In genomic region chr4:116403884-116404283, GRCm38 (mm10) we compare ENCODE assay signal across 10 mouse cellular contexts.
A peak's percentile ranks its signal among the peaks of the same experiment; 100 is the strongest.
DNase-seq lines count a peak whose midpoint lies in the region; ATAC-seq and TF ChIP-seq lines count a peak whose summit lies in the region.
"Had no signal": no experiment of that assay in that cellular context is flagged by ENCODE, and none has a peak within 500 bp of the region (broad histone marks: within the 10 kb centered on the region; RNA-seq: fewer than 3 reads in every experiment).

No protein-coding gene starts in this region.

- H3K27ac ChIP-seq in kidney, postnatal 0 days: no peak overlapping the region
- H3K27ac ChIP-seq in midbrain, embryonic 15.5 days: no peak overlapping the region

- POLR2A ChIA-PET in Patski (lab: Charles Lee): no interaction called here

- H3K36me3 ChIP-seq in kidney, postnatal 0 days (ENCODE audit: insufficient read depth, low read length): no peaks in the 10 kb centered on the region
- H3K36me3 ChIP-seq in midbrain, embryonic 15.5 days (replicated peaks): no peaks in the 10 kb centered on the region

- H3K9me3 ChIP-seq in kidney, postnatal 0 days (replicated peaks; ENCODE audit: low read length): no peaks in the 10 kb centered on the region
- no peaks in the 10 kb centered on the region for H3K9me3 ChIP-seq in midbrain, embryonic 15.5 days

- no peak overlapping the region for H3K4me3 ChIP-seq in kidney, postnatal 0 days (replicated peaks; ENCODE audit: low read depth, low read length)
- H3K4me3 ChIP-seq in midbrain, embryonic 15.5 days: peak overlapping the region; percentile 26

- TF ChIP-seq CTCF in kidney, postnatal 0 days (IDR thresholded peaks at IDR 0.05; ENCODE audit: low read depth): peak; percentile 32
- peak; percentile 11 for TF ChIP-seq CTCF in Patski (IDR thresholded peaks at IDR 0.05)

- no peaks in the 10 kb centered on the region for H3K4me1 ChIP-seq in kidney, postnatal 0 days (replicated peaks; ENCODE audit: insufficient read depth, low read length)
- peaks cover 30% of the 10 kb centered on the region for H3K4me1 ChIP-seq in midbrain, embryonic 15.5 days

- no peak for ATAC-seq in kidney, postnatal 0 days (replicated peaks; ENCODE audit: low FRiP score, low read depth)
- ATAC-seq in Patski: no peak
- peak; percentile 65 for ATAC-seq in midbrain, embryonic 15.5 days (replicated peaks)

- no peaks in the 10 kb centered on the region for H3K27me3 ChIP-seq in kidney, postnatal 0 days (ENCODE audit: insufficient read depth, low read length)
- no peaks in the 10 kb centered on the region for H3K27me3 ChIP-seq in Patski
- no peaks in the 10 kb centered on the region for H3K27me3 ChIP-seq in midbrain, embryonic 15.5 days (replicated peaks)

- no peak overlapping the region for H3K9ac ChIP-seq in kidney, postnatal 0 days (ENCODE audit: low read depth, low read length)
- H3K9ac ChIP-seq in midbrain, embryonic 15.5 days: no peak overlapping the region; the same call in 1 of the 2 replicates

- in situ Hi-C loops in Patski (cut with MboI; ENCODE audit: low pct_unique_long_range_greater_than_20kb): no loop called here

- peak; percentile 39 to 42 for DNase-seq in cerebellum, postnatal 14 days
- no peak for DNase-seq in cerebellum, postnatal 4 days (ENCODE audit: low spot score in 2 of 2)
- DNase-seq in kidney, postnatal 0 days (ENCODE audit: low spot score): peak; percentile 19
- DNase-seq in kidney, postnatal 10 days: no peak
- DNase-seq in Patski (ENCODE audit: low read depth, low spot score): no peak
- DNase-seq in kidney, postnatal 14 days: no peak
- DNase-seq in testis, postnatal 14 days (ENCODE audit: low spot score): no peak
- DNase-seq: adrenal gland, postnatal 14 days; kidney, postnatal 4 days had no signal

- no peak overlapping the region for H3K4me2 ChIP-seq in kidney, postnatal 0 days (ENCODE audit: low read length)
- peak overlapping the region; percentile 59 for H3K4me2 ChIP-seq in midbrain, embryonic 15.5 days

- CTCF ChIA-PET in Patski (lab: Charles Lee): interaction anchor here (1.2 to 1.9 kb wide), 2 partner anchors 9 to 12 kb away, joined by 4 to 8 read pairs; no protein-coding TSS in a partner anchor

- WGBS in kidney, postnatal 0 days: 76% methylated on average over 2 of the region's 2 CpGs
- WGBS in midbrain, embryonic 15.5 days: 54% methylated on average over 2 of the region's 2 CpGs

Comparison
In these comparisons a context has a peak if more than half of its experiments do, and no peak if none do; other contexts are left out.
1. DNase-seq: peak in cerebellum, postnatal 14 days (2 of 2) and kidney, postnatal 0 days (single experiment); none in cerebellum, postnatal 4 days (0 of 2), kidney, postnatal 10 days (single experiment), Patski (single experiment), kidney, postnatal 14 days (single experiment) and testis, postnatal 14 days (single experiment).